Mouse (Mus musculus) stomach, embryonic 16.5 days (tissue): ENCODE data around the gene Etfdh. TPM values are rescaled to one million over a fixed set of nuclear protein-coding genes. Genes with fewer than 3 reads are reported as not detected.
A peak's percentile ranks its signal among the peaks of the same experiment; 100 is the strongest.

Experiments used
- ATAC-seq: fragments of 200-750 bp; cut with Nextera tagmentation; 2 replicates; pipeline ENCODE4 v1.8.0; 2017; ENCODE audit warnings: moderate number of reproducible peaks, moderate TSS enrichment; ENCODE audit not compliant: insufficient read depth, low FRiP score
- H3K27ac ChIP-seq: fragments of 300-500 bp; sonication (generic); 2 replicates; pipeline ENCODE4 v1.5.1; 2014; ENCODE audit warnings: low read length
- H3K27me3 ChIP-seq: fragments of 300-500 bp; sonication (generic); 2 replicates; pipeline ENCODE4 v1.6.1; 2014; ENCODE audit warnings: low read length, control low read depth, mixed read lengths; ENCODE audit not compliant: control insufficient read depth, insufficient read depth
- H3K36me3 ChIP-seq: fragments of 300-500 bp; sonication (generic); 2 replicates; pipeline ENCODE4 v1.6.1; 2014; ENCODE audit warnings: low read length; ENCODE audit not compliant: control insufficient read depth, insufficient read depth
- H3K4me1 ChIP-seq: fragments of 300-500 bp; sonication (generic); 2 replicates; pipeline ENCODE4 v1.6.1; 2014; ENCODE audit warnings: low read length, control low read depth, mixed read lengths; ENCODE audit not compliant: control insufficient read depth, insufficient read depth
- H3K4me2 ChIP-seq: fragments of 300-500 bp; sonication (generic); 2 replicates; pipeline ENCODE4 v1.6.1; 2014; ENCODE audit warnings: low read depth, low read length, mixed read lengths
- H3K4me3 ChIP-seq: fragments of 300-500 bp; sonication (generic); replicated peaks from 2 replicates; pipeline ENCODE4 v1.5.1; 2014; ENCODE audit warnings: mild to moderate bottlenecking, low read length
- H3K9ac ChIP-seq: fragments of 300-500 bp; sonication (generic); 2 replicates; pipeline ENCODE4 v1.6.1; 2014; ENCODE audit warnings: low read length
- H3K9me3 ChIP-seq: fragments of 300-500 bp; sonication (generic); replicated peaks from 2 replicates; pipeline ENCODE4 v1.6.1; 2016; ENCODE audit warnings: low read length, control low read depth; ENCODE audit not compliant: control insufficient read depth
- WGBS: fragments of 180-500 bp; shearing (Covaris S2); extraction: QIAGEN DNeasy Blood & Tissue Kit; methylation state at CpG from one replicate; pipeline ENCODE4 v1.1.7; 2014; 5-methylcytosine and 5-hydroxymethylcytosine counted together
- polyA plus RNA-seq: library from polyadenylated mRNA; unstranded; fragments of >200 nt; fragmentation: Nextera tagmentation; extraction: Ambion mirVana; gene quantifications from 2 replicates; pipeline ENCODE4 v1.2.1, GENCODE M21; 2015

Etfdh gene
- polyA plus RNA-seq, 1 experiment from 2014 or later = 74.8 TPM

DNA sequence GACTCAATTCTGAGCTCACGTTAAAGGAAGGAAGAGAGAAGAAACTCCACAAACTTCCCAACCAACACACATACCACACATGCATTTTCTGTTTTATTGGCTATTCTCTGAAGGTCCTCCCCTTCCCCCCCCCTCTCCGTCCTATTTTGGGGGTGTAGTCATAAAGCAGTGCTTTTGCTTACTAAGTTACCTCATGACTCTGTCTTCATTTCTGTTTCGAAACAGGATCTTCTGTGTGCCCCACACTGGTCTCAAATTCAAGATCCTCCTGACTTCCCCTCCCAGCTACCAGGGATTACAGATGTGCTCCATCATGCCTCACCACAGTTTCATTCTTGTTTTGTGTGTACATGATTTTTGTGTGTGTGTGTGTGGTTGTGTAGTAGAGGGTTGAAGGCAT, 56.9 kb downstream of the Etfdh start:
- no peak for ATAC-seq
- Histone ChIP-seq H3K9ac (no peak overlapping the region), H3K9me3 (no peaks in the 10 kb centered on the region), H3K27ac (no peak overlapping the region), H3K27me3 (no peaks in the 10 kb centered on the region), H3K36me3 (no peaks in the 10 kb centered on the region), H3K4me3 (no peak overlapping the region), H3K4me2 (no peak overlapping the region), H3K4me1 (peaks cover 3% of the 10 kb centered on the region; the same call in 1 of the 2 replicates)
- 55% methylated on average over 3 of the region's 3 CpGs for WGBS

DNA sequence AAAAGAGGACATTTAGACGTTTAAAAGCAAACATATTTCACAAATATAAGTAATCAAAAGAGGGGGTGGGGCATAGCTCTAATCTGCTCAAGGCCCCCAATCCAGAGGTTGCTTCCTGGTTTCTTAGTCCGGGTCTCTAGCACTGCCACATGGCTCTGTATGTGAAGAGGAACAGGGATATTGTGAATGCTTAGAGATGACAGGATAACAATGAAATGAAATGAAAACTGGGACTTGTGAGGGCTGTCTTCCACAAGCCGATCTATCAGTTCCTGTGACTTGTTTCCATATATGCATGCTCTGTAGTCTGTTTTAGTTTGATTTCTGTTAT, 60.0 kb downstream of the Etfdh start:
- peaks cover 3% of the 10 kb centered on the region; the same call in 1 of the 2 replicates for H3K4me1 ChIP-seq

DNA sequence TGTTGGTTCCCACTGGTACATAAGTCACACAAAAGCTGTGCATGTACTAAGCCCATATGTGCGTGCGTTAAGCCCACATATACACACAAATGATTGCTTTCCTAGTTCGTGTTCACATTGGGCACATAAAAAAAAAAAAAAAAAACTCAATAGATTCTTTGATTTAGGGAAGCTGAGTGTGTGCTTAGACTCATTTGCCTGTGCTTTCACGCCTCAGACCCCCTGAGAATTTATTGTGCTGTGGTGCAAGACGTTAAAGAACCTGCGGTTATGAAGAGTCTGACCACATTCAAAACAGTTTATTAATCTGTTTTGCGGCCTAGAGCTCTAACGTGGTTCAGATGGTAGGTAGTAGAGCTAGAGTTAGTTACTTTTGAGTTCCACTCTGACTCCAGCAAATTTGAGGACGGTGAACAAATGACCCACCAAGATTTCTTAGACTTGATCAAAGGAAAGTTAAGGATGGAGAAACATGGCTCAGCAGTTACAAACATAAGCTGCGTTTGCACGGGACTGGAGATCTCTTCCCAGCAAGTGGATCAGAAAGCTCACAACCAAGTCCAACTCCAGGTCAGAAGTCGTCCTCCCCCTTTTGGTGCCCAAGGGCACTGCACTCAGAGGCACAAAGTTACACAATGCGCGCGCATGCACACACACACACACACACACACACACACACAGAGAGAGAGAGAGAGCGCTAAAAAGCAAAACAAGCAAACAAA, 60.5 kb downstream of the Etfdh start:
- H3K4me3 ChIP-seq = peak overlapping the region; percentile 81; the same call in 1 of the 2 replicates
- H3K4me1 ChIP-seq = peaks cover 3% of the 10 kb centered on the region; the same call in 1 of the 2 replicates
- no peak overlapping the region; the same call in 1 of the 2 replicates for H3K9ac ChIP-seq
- H3K9me3 ChIP-seq = no peaks in the 10 kb centered on the region
- peak overlapping the region; percentile 93 for H3K4me2 ChIP-seq
- no peaks in the 10 kb centered on the region for H3K36me3 ChIP-seq
- ATAC-seq = no peak
- H3K27me3 ChIP-seq = no peaks in the 10 kb centered on the region
- H3K27ac ChIP-seq = peak overlapping the region; percentile 84; the same call in 1 of the 2 replicates
- WGBS = 85% methylated on average over 16 of the region's 16 CpGs

More for the DNA sequence above, 60.0 kb downstream of the Etfdh start:
- 76% methylated on average over 3 of the region's 3 CpGs for WGBS
- Histone ChIP-seq H3K9me3 (no peaks in the 10 kb centered on the region), H3K27ac (no peak overlapping the region), H3K9ac (no peak overlapping the region), H3K27me3 (no peaks in the 10 kb centered on the region), H3K36me3 (no peaks in the 10 kb centered on the region), H3K4me3 (no peak overlapping the region), H3K4me2 (no peak overlapping the region)
- no peak for ATAC-seq

DNA sequence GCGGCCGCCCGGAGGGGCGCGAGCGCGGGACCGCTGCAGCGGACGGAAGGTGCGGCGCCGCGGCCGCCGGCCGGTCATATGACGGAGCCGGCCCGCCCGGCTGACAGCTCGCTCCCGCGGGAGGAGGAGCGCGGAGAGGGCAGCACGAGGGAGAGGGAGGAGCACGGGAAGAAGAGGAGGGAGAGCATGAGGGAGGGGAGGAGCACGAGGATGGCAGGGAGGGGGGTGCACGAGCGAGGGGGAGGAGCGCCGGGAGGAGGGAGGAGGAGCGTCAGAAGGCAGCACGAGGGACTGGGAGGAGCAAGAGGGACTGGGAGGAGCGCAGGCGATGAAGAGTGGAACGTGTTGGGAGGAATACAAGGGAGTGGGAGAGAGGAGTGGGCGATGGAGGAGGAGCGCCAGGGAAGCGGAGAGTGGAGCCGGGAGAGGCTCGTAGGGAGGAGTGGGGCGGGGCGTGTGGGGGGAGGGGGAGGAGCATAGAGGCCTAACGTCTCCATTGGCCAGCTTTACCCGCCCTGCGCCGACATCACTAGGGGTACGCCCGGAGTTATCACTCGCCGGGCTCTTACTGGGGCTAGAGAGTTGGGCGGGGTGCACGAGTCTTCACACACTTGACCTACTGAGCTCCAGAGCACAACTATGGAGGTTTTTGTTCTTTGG, 61.5 kb downstream of the Etfdh start, which contains the start of gene Fnip2:
Gene Fnip2 (minus strand): TSS at position 94 of the 660 bp plus-strand sequence.
- Histone ChIP-seq H3K4me2 (peak within 1 kb of the TSS; percentile 93), H3K36me3 (no peaks in the 10 kb centered on the region), H3K9ac (peak within 1 kb of the TSS; percentile 83), H3K9me3 (no peaks in the 10 kb centered on the region), H3K4me1 (peaks cover 3% of the 10 kb centered on the region; the same call in 1 of the 2 replicates), H3K4me3 (peak within 1 kb of the TSS; percentile 81), H3K27ac (peak within 1 kb of the TSS; percentile 84), H3K27me3 (no peaks in the 10 kb centered on the region)
- peak; percentile 96 for ATAC-seq
- WGBS = under 1% methylated on average over 54 of the region's 55 CpGs

DNA sequence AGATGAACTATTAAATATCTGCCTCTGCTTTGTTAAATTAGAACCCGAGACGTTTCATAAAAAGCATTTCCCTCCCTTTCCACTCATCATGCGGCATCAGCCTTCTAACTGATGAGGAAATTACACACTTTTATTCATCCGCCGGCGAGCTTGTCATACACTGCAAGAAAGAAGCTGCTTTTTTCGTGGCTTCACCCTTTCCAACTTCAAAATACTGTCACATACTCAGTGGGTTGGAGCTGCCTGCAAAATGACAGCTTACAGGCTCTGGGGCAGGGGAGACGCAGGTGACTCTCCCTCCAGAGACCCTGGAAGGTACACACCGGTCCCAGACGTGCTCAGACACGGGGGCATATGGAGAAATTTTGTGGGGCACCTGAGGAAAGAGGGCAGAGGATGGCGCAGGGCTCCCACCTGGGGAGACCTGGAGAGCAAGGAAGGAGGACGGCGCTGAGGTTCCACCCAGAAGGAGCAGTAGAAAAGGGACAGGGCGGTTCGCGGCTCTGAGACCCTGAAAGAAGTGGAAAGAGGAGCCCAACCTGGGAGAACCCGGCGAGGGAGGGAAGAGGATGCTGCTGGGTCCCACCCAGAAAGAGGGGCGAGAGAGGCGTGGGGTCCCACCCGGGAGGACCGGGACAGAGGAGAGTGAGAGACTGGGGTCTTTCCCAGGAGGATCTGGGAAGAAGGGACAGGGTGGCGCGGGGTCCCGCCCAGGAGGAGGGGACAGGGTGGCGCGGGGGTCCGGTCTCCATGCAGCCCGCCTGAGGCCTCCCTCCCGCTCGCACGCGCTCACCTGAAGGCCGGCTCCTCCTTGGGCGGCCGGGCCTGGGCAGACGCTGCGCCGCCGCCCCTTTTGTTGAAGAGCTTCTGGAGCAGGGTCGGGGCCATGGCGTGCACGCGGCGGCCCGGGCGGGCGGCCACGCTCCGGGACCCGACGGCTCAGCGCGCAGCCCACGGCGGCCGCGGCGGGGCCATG, 62.3 kb downstream of the Etfdh start:
- WGBS = 2% methylated on average over 60 of the region's 60 CpGs
- no peaks in the 10 kb centered on the region for H3K27me3 ChIP-seq
- ATAC-seq = peak; percentile 29; the same call in 1 of the 2 replicates

DNA sequence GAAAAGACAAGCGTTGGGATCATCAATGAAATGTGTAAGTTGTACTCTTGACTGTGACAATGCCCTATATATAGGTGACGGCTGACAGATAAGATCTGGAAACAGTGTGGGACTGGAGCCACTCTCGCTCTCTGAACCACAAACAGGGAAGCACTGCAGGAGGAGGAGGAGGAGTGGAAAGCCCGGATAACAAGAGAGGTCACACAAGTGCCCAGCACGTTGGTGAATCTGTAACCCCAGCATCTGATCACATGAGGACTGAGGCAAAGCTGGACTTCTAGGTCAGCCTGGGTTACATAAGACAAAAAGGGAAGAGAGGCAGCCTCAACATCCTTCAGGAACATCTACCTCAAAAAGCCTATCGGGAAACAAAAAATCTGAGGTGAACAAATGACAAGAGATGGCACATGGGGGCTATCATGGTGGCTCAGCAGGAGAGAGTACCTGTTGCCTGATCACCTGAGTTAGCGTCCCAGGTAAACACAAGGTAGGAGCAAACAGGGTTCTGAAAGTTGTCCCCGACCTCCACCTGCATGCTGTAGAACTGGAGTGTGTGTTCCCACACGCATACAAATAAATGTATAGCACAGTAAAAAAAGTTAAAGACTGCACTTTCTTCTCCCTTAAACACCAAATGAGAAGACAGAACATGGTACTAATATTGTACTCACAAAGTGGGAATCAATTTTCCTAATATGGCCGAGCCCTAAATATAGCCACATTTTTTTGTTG, 64.3 kb downstream of the Etfdh start:
- no peak for ATAC-seq
- Histone ChIP-seq H3K9me3 (no peaks in the 10 kb centered on the region), H3K9ac (no peak overlapping the region), H3K4me3 (no peak overlapping the region), H3K27ac (no peak overlapping the region), H3K36me3 (no peaks in the 10 kb centered on the region), H3K4me2 (no peak overlapping the region), H3K27me3 (no peaks in the 10 kb centered on the region), H3K4me1 (peaks cover 3% of the 10 kb centered on the region; the same call in 1 of the 2 replicates)
- WGBS = 69% methylated on average over 10 of the region's 10 CpGs

More for the DNA sequence above, 62.3 kb downstream of the Etfdh start:
- peak overlapping the region; percentile 84 for H3K27ac ChIP-seq
- H3K4me2 ChIP-seq = peak overlapping the region; percentile 93
- H3K4me1 ChIP-seq = peaks cover 3% of the 10 kb centered on the region; the same call in 1 of the 2 replicates
- H3K9me3 ChIP-seq = no peaks in the 10 kb centered on the region
- H3K9ac ChIP-seq = peak overlapping the region; percentile 83
- H3K4me3 ChIP-seq = peak overlapping the region; percentile 81
- H3K36me3 ChIP-seq = no peaks in the 10 kb centered on the region

DNA sequence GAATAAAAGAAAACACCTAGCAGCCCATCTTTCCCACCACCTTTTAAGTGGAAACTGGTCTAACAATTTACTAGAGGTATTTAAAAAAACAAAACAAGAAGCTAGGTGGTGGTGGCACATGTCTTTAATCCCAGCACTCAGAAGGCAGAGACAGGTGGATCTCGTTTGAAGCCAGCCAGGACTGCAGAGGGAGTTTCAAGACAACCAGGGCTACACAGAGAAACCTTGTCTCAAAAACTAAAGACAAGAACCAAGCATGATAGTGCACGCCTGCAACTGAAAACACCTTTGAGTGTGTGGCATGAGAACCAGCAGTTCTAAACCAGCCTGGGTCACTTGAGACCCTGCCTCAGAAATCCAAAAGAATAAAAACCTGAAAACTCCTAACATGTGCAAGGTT, 65.8 kb downstream of the Etfdh start:
- Histone ChIP-seq H3K4me3 (no peak overlapping the region), H3K36me3 (no peaks in the 10 kb centered on the region)
- WGBS = 79% methylated on average over 2 of the region's 2 CpGs

More for the DNA sequence above, 65.8 kb downstream of the Etfdh start:
- H3K4me1 ChIP-seq = peaks cover 12% of the 10 kb centered on the region; the same call in 1 of the 2 replicates
- no peak overlapping the region for H3K9ac ChIP-seq
- H3K27me3 ChIP-seq = no peaks in the 10 kb centered on the region
- H3K27ac ChIP-seq = no peak overlapping the region
- no peak overlapping the region for H3K4me2 ChIP-seq
- no peaks in the 10 kb centered on the region for H3K9me3 ChIP-seq
- ATAC-seq = no peak
